Mouse (Mus musculus) bone marrow macrophage, adult 2 months (primary cell): ENCODE measurements around the gene Pigq.

Source experiments
- CTCF ChIP-seq: IDR thresholded peaks from 2 replicates; pipeline ENCODE4 v1.5.1; 2012; ENCODE audit warnings: low read depth, mild to moderate bottlenecking, low read length, moderate library complexity
- POLR2A ChIP-seq: IDR thresholded peaks from 2 replicates; pipeline ENCODE4 v1.6.1; 2012; ENCODE audit warnings: mild to moderate bottlenecking, low read depth, low read length, borderline replicate concordance

GRCm38 (mm10) chr17:25943769-25944168, 967 bp downstream of the Pigq start:
- no peak for TF ChIP-seq CTCF
- TF ChIP-seq POLR2A, result no peak
